8 mouse cellular contexts compared by ENCODE assay signal in genomic region chr17:75177920-75178867, GRCm38 (mm10).
DNase-seq lines count a peak whose midpoint lies in the region; ATAC-seq and TF ChIP-seq lines count a peak whose summit lies in the region.

No protein-coding gene starts in this region.

- peak; percentile 16 to 18 for DNase-seq in cerebellum, postnatal 14 days
- peak; percentile 15 for DNase-seq in embryo, embryonic 9.5 days (ENCODE audit: extremely low spot score)
- peak; percentile 52 to 65 for DNase-seq in heart, adult 18-20 months
- DNase-seq in lung, embryonic 14.5 days: peak; percentile 95

- peak; percentile 44; the same call in 1 of the 2 replicates for TF ChIP-seq CTCF in lung, embryonic 14.5 days (IDR thresholded peaks at IDR 0.05; ENCODE audit: low read depth)

- H3K27ac ChIP-seq in intestine, embryonic 15.5 days: peak overlapping the region; percentile 20; the same call in 1 of the 2 replicates
- peak overlapping the region; percentile 80 for H3K27ac ChIP-seq in lung, embryonic 14.5 days (ENCODE audit: low read depth)
- H3K27ac ChIP-seq in neural tube, embryonic 15.5 days (replicated peaks): 0 out of 2 replicates have a peak overlapping the region, but pooled peaks have one; percentile 11

- H3K4me1 ChIP-seq in intestine, embryonic 15.5 days (replicated peaks): 0 out of 2 replicates have a peak, but pooled peaks cover 12% of the 10 kb centered on the region
- H3K4me1 ChIP-seq in lung, embryonic 14.5 days (ENCODE audit: insufficient read depth): peaks cover 27% of the 10 kb centered on the region
- peaks cover 8% of the 10 kb centered on the region; the same call in 1 of the 2 replicates for H3K4me1 ChIP-seq in neural tube, embryonic 15.5 days

- H3K27me3 ChIP-seq in intestine, embryonic 15.5 days (replicated peaks): no peaks in the 10 kb centered on the region
- no peaks in the 10 kb centered on the region for H3K27me3 ChIP-seq in lung, embryonic 14.5 days (ENCODE audit: insufficient read depth, low read length)
- H3K27me3 ChIP-seq in neural tube, embryonic 15.5 days (replicated peaks): no peaks in the 10 kb centered on the region

- H3K4me3 ChIP-seq in intestine, embryonic 15.5 days (replicated peaks): 0 out of 2 replicates have a peak overlapping the region, but pooled peaks have one; percentile 3
- peak overlapping the region; percentile 24 for H3K4me3 ChIP-seq in lung, embryonic 14.5 days (ENCODE audit: low read depth, low read length)
- no peak overlapping the region; the same call in 1 of the 2 replicates for H3K4me3 ChIP-seq in neural tube, embryonic 15.5 days (replicated peaks)

- no peak overlapping the region for H3K9ac ChIP-seq in intestine, embryonic 15.5 days
- peak overlapping the region; percentile 37 for H3K9ac ChIP-seq in lung, embryonic 14.5 days
- no peak overlapping the region for H3K9ac ChIP-seq in neural tube, embryonic 15.5 days (replicated peaks)

- H3K9me3 ChIP-seq in intestine, embryonic 15.5 days: no peaks in the 10 kb centered on the region
- H3K9me3 ChIP-seq in lung, embryonic 14.5 days (ENCODE audit: low read depth, low read length): no peaks in the 10 kb centered on the region
- no peaks in the 10 kb centered on the region for H3K9me3 ChIP-seq in neural tube, embryonic 15.5 days (replicated peaks)

- 45% methylated on average over 24 of the region's 24 CpGs for WGBS in intestine, embryonic 15.5 days
- 19% methylated on average over 24 of the region's 24 CpGs for WGBS in lung, embryonic 14.5 days
- WGBS in neural tube, embryonic 15.5 days: 44% methylated on average over 24 of the region's 24 CpGs

- H3K36me3 ChIP-seq in intestine, embryonic 15.5 days: no peaks in the 10 kb centered on the region
- no peaks in the 10 kb centered on the region for H3K36me3 ChIP-seq in lung, embryonic 14.5 days (ENCODE audit: insufficient read depth)
- no peaks in the 10 kb centered on the region for H3K36me3 ChIP-seq in neural tube, embryonic 15.5 days

- peak overlapping the region; percentile 45 for H3K4me2 ChIP-seq in intestine, embryonic 15.5 days (replicated peaks)
- peak overlapping the region; percentile 56 for H3K4me2 ChIP-seq in lung, embryonic 14.5 days
- peak overlapping the region; percentile 43 for H3K4me2 ChIP-seq in neural tube, embryonic 15.5 days

- ATAC-seq in cerebellum, adult (ENCODE audit: insufficient number of reproducible peaks, low FRiP score, low TSS enrichment): no peak
- peak; percentile 64 for ATAC-seq in intestine, embryonic 15.5 days
- peak; percentile 91 for ATAC-seq in lung, embryonic 14.5 days (ENCODE audit: insufficient read depth)
- peak; percentile 69 for ATAC-seq in neural tube, embryonic 15.5 days (ENCODE audit: low FRiP score)
- no peak for ATAC-seq in monocyte, adult 5-6 weeks (replicated peaks; ENCODE audit: insufficient number of reproducible peaks, low FRiP score, low TSS enrichment, poor library complexity, severe bottlenecking)

Comparison
In these comparisons a context has a peak if more than half of its experiments do, and no peak if none do; other contexts are left out.
1. DNase-seq: peak in every context shown above with its lines; median percentile 95 in lung, embryonic 14.5 days; 58 in heart, adult 18-20 months; 17 in cerebellum, postnatal 14 days; 15 in embryo, embryonic 9.5 days.
2. ATAC-seq: peak in intestine, embryonic 15.5 days (single experiment), lung, embryonic 14.5 days (single experiment) and neural tube, embryonic 15.5 days (single experiment); none in cerebellum, adult (single experiment) and monocyte, adult 5-6 weeks (single experiment).
3. H3K27ac ChIP-seq: peak in every context shown above with its lines; median percentile 80 in lung, embryonic 14.5 days; 20 in intestine, embryonic 15.5 days; 11 in neural tube, embryonic 15.5 days.
4. Peak in every context shown above with its lines, with median percentiles within 50 percentile points of each other: H3K4me2 ChIP-seq.